Mouse (Mus musculus): ENCODE measurements at regions not wholly inside any gene's neighbourhood (a gene's known extent, or its start where the extent isn't known, plus 50 kb on each side); places are given as distances from the start of the nearest gene placed in this dataset.

DNA sequence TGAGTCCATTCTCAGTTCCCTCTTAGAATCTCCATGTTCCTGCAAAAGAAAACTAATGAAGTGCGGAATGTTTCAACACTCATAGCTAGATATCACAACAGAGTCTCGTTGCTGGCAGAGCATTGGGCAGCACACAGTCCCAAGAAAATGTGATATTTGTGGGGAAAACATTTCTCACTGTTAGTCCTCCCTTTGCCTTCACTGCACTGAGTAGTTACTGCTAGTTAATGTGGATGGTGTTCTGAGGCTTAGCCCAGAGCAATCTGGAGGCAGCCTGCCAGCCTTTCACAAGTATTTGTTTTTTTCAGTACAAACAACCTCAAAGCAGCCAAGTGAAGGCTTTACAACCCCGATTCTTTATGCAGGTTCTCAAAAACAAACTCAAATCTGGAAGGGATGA lies 197.2 kb downstream of the Fam76b start:
- no peak for ATAC-seq (ENCODE audit: low read depth)
- Histone ChIP-seq H3K27ac (no peak overlapping the region), H3K4me2 (no peak overlapping the region), H3K4me3 (replicated peaks) (no peak overlapping the region), H3K4me1 (replicated peaks) (no peaks in the 10 kb centered on the region), H3K9ac (no peak overlapping the region), H3K36me3 (no peaks in the 10 kb centered on the region), H3K27me3 (no peaks in the 10 kb centered on the region), H3K9me3 (replicated peaks) (no peaks in the 10 kb centered on the region)
- no peak for DNase-seq
- 42% methylated on average over 3 of the region's 3 CpGs for WGBS (ENCODE audit: insufficient replicate concordance)

DNA sequence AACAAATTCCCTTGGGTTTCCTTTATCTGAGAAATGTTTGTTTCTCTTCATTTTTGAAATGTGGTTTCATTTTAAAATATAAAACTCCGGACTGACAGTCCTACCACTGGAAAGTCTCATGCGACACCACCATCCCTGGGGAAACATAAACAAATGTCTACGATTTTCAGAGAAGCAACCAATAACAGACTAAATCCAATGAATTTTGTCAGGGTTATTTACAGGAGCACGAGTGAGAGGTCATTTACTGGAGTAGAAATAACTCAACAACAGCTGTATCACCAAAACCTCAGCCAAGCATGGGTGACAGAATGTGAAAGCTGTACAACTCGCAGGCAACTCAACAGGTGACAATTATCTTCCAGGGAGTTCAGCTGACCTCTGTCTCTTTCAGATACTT lies 200.5 kb downstream of the Fam76b start:
- no peak overlapping the region for H3K4me2 ChIP-seq
- H3K27ac ChIP-seq, result no peak overlapping the region
- no peak for ATAC-seq (ENCODE audit: low read depth)
- H3K4me1 ChIP-seq (replicated peaks), result no peaks in the 10 kb centered on the region
- no peak for DNase-seq
- no peak overlapping the region for H3K9ac ChIP-seq
- H3K36me3 ChIP-seq, result no peaks in the 10 kb centered on the region
- no peaks in the 10 kb centered on the region for H3K9me3 ChIP-seq (replicated peaks)
- WGBS (ENCODE audit: insufficient replicate concordance), result 55% methylated on average over 5 of the region's 5 CpGs
- H3K27me3 ChIP-seq, result no peaks in the 10 kb centered on the region
- H3K4me3 ChIP-seq (replicated peaks), result no peak overlapping the region

DNA sequence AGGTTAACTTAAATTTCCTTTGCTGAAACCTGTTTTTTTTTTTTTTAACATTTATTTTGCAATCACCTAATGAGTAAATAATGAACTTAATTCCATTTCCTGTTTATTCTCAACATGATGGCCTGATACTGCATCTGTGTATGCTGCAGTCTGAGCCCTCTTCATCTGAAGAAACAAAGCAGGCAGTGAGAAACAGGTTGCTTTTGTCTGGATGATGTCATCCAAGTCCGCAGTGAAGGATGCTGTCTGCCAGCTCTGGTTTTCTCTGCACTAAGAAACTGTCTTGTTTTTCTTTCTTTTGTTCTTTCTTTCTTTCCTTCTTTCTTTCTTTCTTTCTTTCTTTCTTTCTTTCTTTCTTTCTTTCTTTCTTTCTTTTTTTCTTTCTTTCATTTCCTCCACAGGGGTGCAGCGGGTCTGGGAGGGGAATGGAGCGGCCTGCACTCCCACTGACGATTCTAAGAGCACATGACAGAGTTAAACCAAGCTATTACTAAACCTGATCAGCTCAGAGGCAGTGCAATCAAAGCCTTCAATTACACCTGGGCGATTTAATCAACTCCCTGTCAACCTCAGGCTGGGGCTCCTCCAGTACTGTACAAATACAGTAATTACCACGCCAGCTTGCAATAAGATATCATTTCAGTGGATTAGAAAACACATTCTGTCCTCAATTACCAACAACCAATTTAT lies 204.0 kb downstream of the Fam76b start:
- H3K4me1 ChIP-seq (replicated peaks), result no peaks in the 10 kb centered on the region
- H3K9ac ChIP-seq, result no peak overlapping the region
- H3K36me3 ChIP-seq, result no peaks in the 10 kb centered on the region
- H3K27ac ChIP-seq, result no peak overlapping the region
- H3K4me3 ChIP-seq (replicated peaks), result no peak overlapping the region
- ATAC-seq (ENCODE audit: low read depth) (no peak), DNase-seq (no peak)
- WGBS (ENCODE audit: insufficient replicate concordance), result 53% methylated on average over 6 of the region's 6 CpGs
- H3K9me3 ChIP-seq (replicated peaks), result no peaks in the 10 kb centered on the region
- no peaks in the 10 kb centered on the region for H3K27me3 ChIP-seq
- H3K4me2 ChIP-seq, result no peak overlapping the region

DNA sequence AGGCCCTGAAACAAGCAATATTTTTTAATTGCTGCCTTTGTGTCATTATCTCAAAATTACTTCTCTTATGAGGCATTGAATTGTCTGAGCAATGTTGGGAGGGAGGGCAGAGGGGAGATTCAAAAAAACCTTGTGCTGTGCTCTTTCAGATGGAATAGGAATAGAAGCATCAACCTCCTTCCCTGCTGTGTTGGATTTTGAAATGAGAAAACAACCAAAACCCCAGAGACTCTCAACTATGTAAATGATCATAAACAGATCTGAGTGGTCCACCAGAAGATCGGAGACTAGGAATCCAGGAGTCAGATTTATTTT lies 204.5 kb downstream of the Fam76b start:
- H3K27me3 ChIP-seq, result no peaks in the 10 kb centered on the region
- H3K36me3 ChIP-seq, result no peaks in the 10 kb centered on the region
- 67% methylated on average over 1 of the region's 1 CpGs for WGBS (ENCODE audit: insufficient replicate concordance)
- no peak for DNase-seq
- no peak overlapping the region for H3K4me2 ChIP-seq
- H3K4me1 ChIP-seq (replicated peaks), result no peaks in the 10 kb centered on the region
- no peak overlapping the region for H3K4me3 ChIP-seq (replicated peaks)
- H3K27ac ChIP-seq, result no peak overlapping the region
- no peak for ATAC-seq (ENCODE audit: low read depth)
- no peak overlapping the region for H3K9ac ChIP-seq
- no peaks in the 10 kb centered on the region for H3K9me3 ChIP-seq (replicated peaks)

DNA sequence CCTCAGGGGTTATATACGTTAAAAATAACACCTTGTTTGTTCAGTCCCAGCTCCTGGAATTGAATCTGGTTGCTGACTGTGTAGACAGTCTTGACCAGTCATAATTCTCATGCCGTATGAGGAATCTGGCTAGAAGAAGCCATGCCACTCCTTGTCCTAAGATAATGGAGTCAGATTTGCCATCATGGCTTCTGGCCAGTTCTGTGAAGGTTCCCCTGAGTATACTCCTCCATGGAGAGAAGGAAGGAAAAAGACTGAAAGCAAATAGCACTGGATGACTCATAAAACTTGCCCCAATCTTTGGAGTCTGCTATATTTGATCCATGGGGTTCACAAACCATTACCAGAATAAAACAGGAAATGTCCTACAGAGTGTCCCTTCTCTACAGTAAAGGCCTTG lies 208.0 kb downstream of the Fam76b start:
- H3K9me3 ChIP-seq (replicated peaks), result no peaks in the 10 kb centered on the region
- no peaks in the 10 kb centered on the region for H3K27me3 ChIP-seq
- no peak overlapping the region for H3K4me3 ChIP-seq (replicated peaks)
- no peak for DNase-seq
- 64% methylated on average over 2 of the region's 2 CpGs for WGBS (ENCODE audit: insufficient replicate concordance)
- no peak overlapping the region for H3K9ac ChIP-seq
- H3K4me1 ChIP-seq (replicated peaks), result no peaks in the 10 kb centered on the region
- no peak for ATAC-seq (ENCODE audit: low read depth)
- no peak overlapping the region for H3K27ac ChIP-seq
- no peak overlapping the region for H3K4me2 ChIP-seq
- no peaks in the 10 kb centered on the region for H3K36me3 ChIP-seq

DNA sequence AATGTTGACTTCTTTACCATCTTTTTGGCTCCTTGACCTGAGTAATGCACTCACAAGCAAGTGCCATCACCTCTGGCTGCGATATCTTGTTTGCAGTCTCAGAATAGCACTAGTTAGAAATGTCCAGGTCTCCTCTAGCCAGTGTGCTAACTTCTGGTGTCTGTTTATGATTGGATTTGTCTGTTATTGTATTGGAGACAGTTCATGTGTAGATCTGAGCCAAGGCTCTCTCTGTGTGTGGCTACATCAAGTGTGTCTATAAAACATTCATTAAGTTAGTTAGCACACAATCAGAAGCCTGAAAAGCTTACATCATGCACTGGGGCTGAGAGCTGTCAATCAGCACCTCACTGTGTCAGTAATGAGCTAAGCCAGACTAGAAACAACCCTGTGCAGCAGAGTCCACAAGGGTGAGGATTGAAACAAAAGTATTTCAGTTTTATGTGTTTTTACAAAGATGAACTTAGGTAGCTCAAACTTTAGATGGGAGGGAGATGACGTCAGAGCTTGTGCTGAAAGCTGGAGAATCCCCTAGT lies 214.5 kb downstream of the Fam76b start:
- H3K27ac ChIP-seq, result no peak overlapping the region
- DNase-seq, result no peak

DNA sequence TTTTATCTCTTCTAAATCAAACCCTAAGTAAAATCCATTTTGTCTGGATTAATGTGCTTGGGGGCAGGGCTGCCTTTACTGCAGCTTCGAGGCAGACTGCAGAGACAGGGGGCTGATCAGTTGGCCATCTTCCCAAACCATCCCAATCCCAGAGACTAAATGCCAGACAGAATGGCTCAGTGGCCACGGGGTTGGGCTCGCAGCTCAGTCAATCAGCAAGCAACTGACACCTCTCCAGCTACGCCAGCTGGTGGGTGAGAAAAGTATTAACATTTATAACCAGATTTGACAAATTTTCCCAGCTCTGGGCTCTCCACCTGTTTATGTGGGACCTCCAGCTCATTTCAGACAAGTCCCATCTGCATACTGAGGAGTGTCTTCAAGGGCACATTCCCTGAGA lies 220.7 kb downstream of the Fam76b start:
- ATAC-seq (ENCODE audit: low read depth), result no peak
- Histone ChIP-seq H3K36me3 (no peaks in the 10 kb centered on the region), H3K9me3 (replicated peaks) (no peaks in the 10 kb centered on the region), H3K4me1 (replicated peaks) (no peaks in the 10 kb centered on the region), H3K4me3 (replicated peaks) (no peak overlapping the region), H3K4me2 (no peak overlapping the region), H3K27ac (no peak overlapping the region), H3K27me3 (no peaks in the 10 kb centered on the region), H3K9ac (no peak overlapping the region)
- WGBS (ENCODE audit: insufficient replicate concordance), result 57% methylated on average over 4 of the region's 4 CpGs
- no peak for DNase-seq

More for the DNA sequence above, 214.5 kb downstream of the Fam76b start:
- WGBS (ENCODE audit: insufficient replicate concordance), result 49% methylated on average over 2 of the region's 2 CpGs
- no peaks in the 10 kb centered on the region for H3K27me3 ChIP-seq
- H3K4me1 ChIP-seq (replicated peaks), result no peaks in the 10 kb centered on the region
- no peak overlapping the region for H3K9ac ChIP-seq
- H3K9me3 ChIP-seq (replicated peaks), result no peaks in the 10 kb centered on the region
- no peak overlapping the region for H3K4me2 ChIP-seq
- ATAC-seq (ENCODE audit: low read depth), result no peak
- H3K36me3 ChIP-seq, result no peaks in the 10 kb centered on the region
- H3K4me3 ChIP-seq (replicated peaks), result no peak overlapping the region

DNA sequence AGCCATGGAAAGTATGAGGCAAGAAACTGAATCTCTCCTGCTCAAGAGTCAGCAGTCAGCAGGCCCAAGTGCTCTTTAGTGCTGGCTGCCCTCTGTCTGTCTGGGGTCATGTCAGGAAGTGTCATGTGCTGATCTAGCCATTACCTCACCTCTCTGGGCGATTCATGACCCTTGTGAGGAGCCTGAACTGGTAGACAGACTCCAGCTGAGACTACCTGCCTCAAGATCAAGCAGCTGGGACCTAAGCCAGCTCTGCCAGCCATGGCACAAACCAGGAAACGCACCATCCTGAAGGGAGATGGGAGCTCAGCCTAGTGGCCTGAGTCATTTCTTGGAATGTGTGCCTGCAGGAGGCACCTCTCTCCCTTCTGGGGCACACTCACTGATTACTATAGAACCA lies 221.2 kb upstream of the Sesn3 start:
- H3K27ac ChIP-seq, result no peak overlapping the region
- WGBS (ENCODE audit: insufficient replicate concordance), result 32% methylated on average over 2 of the region's 2 CpGs

DNA sequence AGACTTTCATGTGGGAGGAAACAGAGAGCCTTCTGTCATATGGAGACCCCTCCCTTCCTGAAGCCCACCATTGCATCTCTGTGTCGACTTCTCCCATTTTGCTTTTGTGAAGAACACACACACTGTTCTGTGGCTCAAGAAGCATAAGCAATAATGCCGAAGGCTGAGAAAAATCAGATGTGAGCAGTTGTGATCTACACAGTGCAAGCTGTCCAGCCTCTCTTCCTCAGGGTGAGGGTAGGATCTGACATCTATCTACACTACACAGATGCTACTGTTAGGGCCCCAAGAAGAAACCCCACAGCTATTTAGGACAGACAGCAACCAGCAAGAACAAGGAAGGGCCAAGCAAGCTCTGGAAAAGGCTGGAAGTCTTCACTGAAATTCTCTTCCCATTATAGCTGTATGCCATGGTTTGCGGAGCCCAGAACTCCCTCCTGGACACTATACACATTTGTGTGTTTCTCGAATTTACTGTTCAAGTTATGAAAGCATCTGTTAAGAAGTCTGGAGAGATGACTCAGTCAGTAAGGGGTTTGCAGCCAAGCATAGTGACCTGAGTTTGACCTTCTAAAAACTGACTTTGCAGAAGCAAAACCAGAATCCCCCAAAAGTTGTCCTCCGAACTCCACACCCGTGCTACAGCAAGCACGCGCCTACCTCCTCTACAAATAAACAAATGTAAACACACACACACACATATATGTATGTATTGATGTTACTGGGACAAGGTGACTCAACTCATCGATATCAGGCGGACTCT lies 218.3 kb upstream of the Sesn3 start:
- H3K4me2 ChIP-seq, result no peak overlapping the region
- no peak overlapping the region for H3K9ac ChIP-seq
- no peak overlapping the region for H3K27ac ChIP-seq
- no peak overlapping the region for H3K4me3 ChIP-seq (replicated peaks)
- DNase-seq (no peak), ATAC-seq (ENCODE audit: low read depth) (no peak)
- no peaks in the 10 kb centered on the region for H3K36me3 ChIP-seq
- H3K4me1 ChIP-seq (replicated peaks), result no peaks in the 10 kb centered on the region
- H3K27me3 ChIP-seq, result no peaks in the 10 kb centered on the region
- H3K9me3 ChIP-seq (replicated peaks), result no peaks in the 10 kb centered on the region
- 64% methylated on average over 10 of the region's 10 CpGs for WGBS (ENCODE audit: insufficient replicate concordance)

More for the DNA sequence above, 221.2 kb upstream of the Sesn3 start:
- Histone ChIP-seq H3K9me3 (replicated peaks) (no peaks in the 10 kb centered on the region), H3K4me2 (no peak overlapping the region), H3K4me1 (replicated peaks) (no peaks in the 10 kb centered on the region), H3K9ac (no peak overlapping the region), H3K27me3 (no peaks in the 10 kb centered on the region), H3K4me3 (replicated peaks) (no peak overlapping the region), H3K36me3 (no peaks in the 10 kb centered on the region)
- ATAC-seq (ENCODE audit: low read depth) (no peak), DNase-seq (no peak)

DNA sequence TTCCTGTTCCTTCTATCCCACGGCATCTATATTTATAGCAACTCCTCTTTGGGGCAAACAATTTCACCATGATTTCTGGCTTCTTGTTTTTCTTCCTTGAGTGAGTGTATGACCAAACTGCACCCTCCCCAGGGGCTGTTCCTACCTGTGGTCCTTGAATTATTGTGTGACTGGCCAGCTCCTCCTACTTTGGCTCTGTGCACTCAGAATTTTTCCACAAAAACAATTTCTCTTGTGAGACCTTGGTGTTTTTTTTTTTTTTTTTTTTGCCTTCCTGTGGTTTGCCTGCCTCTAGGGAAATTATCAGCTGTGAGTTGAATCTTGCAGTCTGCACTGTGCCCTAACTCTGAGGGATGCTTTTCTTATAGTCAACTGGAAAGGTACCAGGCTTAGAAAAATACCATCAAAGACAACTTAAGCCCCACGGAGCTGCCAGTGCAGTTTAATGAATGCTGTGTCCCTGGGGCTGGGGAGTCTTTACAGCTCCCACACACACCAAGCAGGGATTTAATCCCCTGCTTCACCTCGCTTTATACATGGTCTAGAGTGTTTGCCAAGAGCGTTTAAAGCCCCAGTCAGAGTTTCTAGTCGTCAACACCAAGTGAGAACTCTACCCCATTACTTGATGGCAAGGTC lies 216.2 kb upstream of the Sesn3 start:
- H3K4me2 ChIP-seq, result no peak overlapping the region
- H3K4me3 ChIP-seq (replicated peaks), result no peak overlapping the region
- DNase-seq (no peak), ATAC-seq (ENCODE audit: low read depth) (no peak)
- no peaks in the 10 kb centered on the region for H3K9me3 ChIP-seq (replicated peaks)
- no peak overlapping the region for H3K27ac ChIP-seq
- no peaks in the 10 kb centered on the region for H3K36me3 ChIP-seq
- no peak overlapping the region for H3K9ac ChIP-seq
- no peaks in the 10 kb centered on the region for H3K4me1 ChIP-seq (replicated peaks)
- 34% methylated on average over 5 of the region's 5 CpGs for WGBS (ENCODE audit: insufficient replicate concordance)
- H3K27me3 ChIP-seq, result no peaks in the 10 kb centered on the region

DNA sequence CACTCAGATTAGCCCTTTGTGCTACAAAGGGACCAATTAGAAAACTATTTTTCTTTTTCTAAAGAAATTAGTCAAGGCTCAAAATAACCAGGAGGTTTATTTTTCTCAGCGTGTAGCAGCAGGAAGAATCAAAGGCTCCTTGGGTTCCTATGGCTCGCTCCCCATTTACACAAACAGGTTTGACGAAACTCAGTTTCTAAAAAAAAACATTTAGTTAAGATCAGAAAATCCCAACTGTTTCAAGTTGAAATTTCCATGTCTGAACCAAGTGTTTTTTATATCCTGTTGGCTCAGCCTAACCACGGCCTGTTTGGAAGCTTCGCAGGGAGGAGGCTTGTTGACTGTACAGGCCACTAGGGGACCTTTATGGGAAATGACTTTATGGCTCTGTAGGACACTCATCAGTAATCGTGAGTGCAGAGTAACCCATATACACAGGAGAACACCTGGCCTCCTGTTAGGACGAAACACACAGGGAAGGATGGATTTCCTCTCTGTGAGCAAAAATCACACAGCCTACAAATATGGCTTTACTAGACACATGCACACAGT lies 215.6 kb upstream of the Sesn3 start:
- no peak overlapping the region for H3K4me2 ChIP-seq
- H3K27ac ChIP-seq, result no peak overlapping the region
- ATAC-seq (ENCODE audit: low read depth), result no peak
- H3K9me3 ChIP-seq (replicated peaks), result no peaks in the 10 kb centered on the region
- DNase-seq, result no peak
- 57% methylated on average over 7 of the region's 7 CpGs for WGBS (ENCODE audit: insufficient replicate concordance)
- no peaks in the 10 kb centered on the region for H3K4me1 ChIP-seq (replicated peaks)
- H3K4me3 ChIP-seq (replicated peaks), result no peak overlapping the region
- H3K36me3 ChIP-seq, result no peaks in the 10 kb centered on the region
- no peaks in the 10 kb centered on the region for H3K27me3 ChIP-seq
- no peak overlapping the region for H3K9ac ChIP-seq
